Mouse (Mus musculus) C2C12 (cell line): ENCODE data around the gene Bsn. TPM values are rescaled to one million over a fixed set of nuclear protein-coding genes. Genes with fewer than 3 reads are reported as not detected.
"Not testable (repeated sequence)": the region's sequence is repeated elsewhere in the genome, so short reads cannot be mapped to it uniquely, and the experiment has no call there.

Source experiments
- H3K27me3 ChIP-seq: one replicate; pipeline ENCODE4 v1.6.1; 2011; ENCODE audit not compliant: control insufficient read depth, insufficient read depth, insufficient read length
- H3K36me3 ChIP-seq: one replicate; pipeline ENCODE4 v1.6.1; 2011; ENCODE audit not compliant: control insufficient read depth, insufficient read depth
- H3K4me3 ChIP-seq: one replicate; pipeline ENCODE4 v1.5.1; 2011; ENCODE audit warnings: mild to moderate bottlenecking, control low read depth; ENCODE audit not compliant: poor library complexity, insufficient read depth, severe bottlenecking
- H3K79me2 ChIP-seq: one replicate; pipeline ENCODE4 v1.6.1; 2011; ENCODE audit not compliant: control insufficient read depth, insufficient read depth
- H3K79me3 ChIP-seq: one replicate; pipeline ENCODE4 v1.6.1; 2011; ENCODE audit warnings: low read depth, control low read depth
- H3ac ChIP-seq: one replicate; pipeline ENCODE3; 2011; ENCODE audit warnings: low read depth; ENCODE audit not compliant: control insufficient read depth, insufficient read length
- CEBPB ChIP-seq: IDR thresholded peaks from one replicate; pipeline ENCODE4 v1.6.1; 2011; ENCODE audit warnings: low read depth, mild to moderate bottlenecking, control low read depth, moderate library complexity
- CTCF ChIP-seq: IDR thresholded peaks from one replicate; pipeline ENCODE4 v1.5.1; 2011; ENCODE audit not compliant: control insufficient read depth, insufficient read depth, insufficient read length
- FOSL1 ChIP-seq: IDR thresholded peaks from one replicate; pipeline ENCODE4 v1.8.0; 2011; ENCODE audit warnings: mild to moderate bottlenecking, low read length; ENCODE audit not compliant: poor library complexity, insufficient read depth, severe bottlenecking
- MAX ChIP-seq: IDR thresholded peaks from one replicate; pipeline ENCODE4 v1.6.1; 2011; ENCODE audit warnings: mild to moderate bottlenecking, control low read depth
- MYOD1 ChIP-seq: IDR thresholded peaks from one replicate; pipeline ENCODE4 v1.6.1; 2011; ENCODE audit warnings: low read depth; ENCODE audit not compliant: control insufficient read depth, insufficient read length
- MYOG ChIP-seq: IDR thresholded peaks from one replicate; pipeline ENCODE4 v1.6.1; 2011; ENCODE audit not compliant: control insufficient read depth, insufficient read length; ENCODE audit errors: extremely low read depth
- USF1 ChIP-seq: IDR thresholded peaks from one replicate; pipeline ENCODE4 v1.6.1; 2011; ENCODE audit warnings: low read depth, mild to moderate bottlenecking, control low read depth, moderate library complexity
- polyA plus RNA-seq: library from polyadenylated mRNA; unstranded; fragments of >200 nt; fragmentation: generic; extraction: Trizol; gene quantifications from one replicate; pipeline ENCODE4 v1.2.1, GENCODE M21; 2012; ENCODE audit warnings: missing spikeins

The Bsn gene
- polyA plus RNA-seq, 1 experiment, result 0.85 TPM

DNA sequence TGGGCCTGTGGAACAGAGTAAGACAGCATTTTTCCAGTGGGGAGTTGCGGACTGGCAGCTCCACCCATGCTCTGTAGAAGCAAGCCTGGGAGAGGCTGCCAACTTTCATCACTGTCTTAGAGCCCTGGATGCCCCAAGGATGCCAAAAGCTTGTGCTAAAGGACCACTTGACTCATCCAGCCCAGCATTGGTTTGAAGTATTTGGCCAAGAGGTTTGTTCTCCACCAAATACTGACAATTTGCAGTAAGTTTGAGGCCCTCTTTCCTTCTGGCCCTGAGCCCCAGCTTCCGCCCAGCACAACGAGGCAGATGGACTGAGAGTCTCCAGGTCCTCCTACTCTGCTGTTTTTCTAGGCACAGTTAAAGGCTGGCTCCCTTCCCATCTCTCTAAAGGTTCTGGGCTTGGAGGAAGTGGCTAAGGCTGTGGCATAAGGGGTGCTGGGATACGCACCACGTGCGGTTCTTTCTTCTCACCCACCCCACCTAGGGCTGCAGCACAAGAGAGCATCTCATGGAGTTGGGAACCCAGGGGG is 53.2 kb downstream of the Bsn start:
- H3K36me3 ChIP-seq, result no peaks in the 10 kb centered on the region
- H3K27me3 ChIP-seq, result no peaks in the 10 kb centered on the region
- TF ChIP-seq USF1, result peak; percentile 31
- no peak for TF ChIP-seq MYOG

DNA sequence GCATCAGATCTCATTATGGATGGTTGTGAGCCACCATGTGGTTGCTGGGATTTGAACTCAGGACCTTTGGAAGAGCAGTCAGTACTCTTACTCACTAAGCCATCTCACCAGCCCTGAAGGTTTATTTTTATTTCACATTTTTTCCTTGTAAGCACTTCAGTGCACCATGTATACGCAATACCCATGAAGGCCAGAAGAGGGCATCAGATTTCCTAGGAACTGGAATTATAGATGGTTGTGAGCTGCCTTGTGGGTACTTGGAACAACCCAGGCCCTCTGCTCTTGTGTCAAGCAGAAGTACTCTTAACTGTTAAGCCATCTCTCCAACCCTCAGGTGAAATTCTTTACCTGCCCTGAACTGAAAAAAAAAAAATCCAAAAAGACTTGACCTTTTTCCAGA is 54.0 kb downstream of the Bsn start:
- Histone ChIP-seq H3K36me3 (no peaks in the 10 kb centered on the region), H3K27me3 (no peaks in the 10 kb centered on the region), H3K79me2 (no peaks in the 10 kb centered on the region), H3K4me3 (no peak overlapping the region), H3K79me3 (no peaks in the 10 kb centered on the region), H3ac (no peak overlapping the region)
- TF ChIP-seq FOSL1, result no peak
- no peak for TF ChIP-seq CTCF
- no peak for TF ChIP-seq MYOD1
- TF ChIP-seq MYOG, result no peak
- TF ChIP-seq CEBPB, result no peak
- no peak for TF ChIP-seq MAX
- no peak for TF ChIP-seq USF1

More for the DNA sequence above, 53.2 kb downstream of the Bsn start:
- no peak overlapping the region for H3ac ChIP-seq
- no peaks in the 10 kb centered on the region for H3K79me3 ChIP-seq
- H3K4me3 ChIP-seq, result no peak overlapping the region
- no peaks in the 10 kb centered on the region for H3K79me2 ChIP-seq

DNA sequence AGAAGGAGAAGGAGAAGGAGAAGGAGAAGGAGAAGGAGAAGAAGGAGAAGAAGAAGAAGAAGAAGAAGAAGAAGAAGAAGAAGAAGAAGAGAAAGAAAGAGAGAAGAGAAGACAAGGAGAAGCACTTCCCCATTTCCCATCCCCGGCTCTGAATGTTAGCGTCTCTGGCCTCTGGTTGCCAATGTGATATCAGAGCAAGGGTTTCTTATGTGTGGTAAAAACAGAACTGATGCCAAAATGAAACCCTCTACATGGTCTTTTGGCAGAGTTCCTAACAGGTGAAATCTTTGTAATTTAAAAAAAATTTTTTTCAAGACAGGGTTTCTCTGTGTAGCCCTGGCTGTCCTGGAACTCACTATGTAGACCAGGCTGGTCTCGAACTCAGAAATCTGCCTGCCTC is 54.5 kb downstream of the Bsn start:
- H3K4me3 ChIP-seq, H3ac ChIP-seq, H3K79me2 ChIP-seq, H3K79me3 ChIP-seq, H3K27me3 ChIP-seq, H3K36me3 ChIP-seq: not testable (repeated sequence)

DNA sequence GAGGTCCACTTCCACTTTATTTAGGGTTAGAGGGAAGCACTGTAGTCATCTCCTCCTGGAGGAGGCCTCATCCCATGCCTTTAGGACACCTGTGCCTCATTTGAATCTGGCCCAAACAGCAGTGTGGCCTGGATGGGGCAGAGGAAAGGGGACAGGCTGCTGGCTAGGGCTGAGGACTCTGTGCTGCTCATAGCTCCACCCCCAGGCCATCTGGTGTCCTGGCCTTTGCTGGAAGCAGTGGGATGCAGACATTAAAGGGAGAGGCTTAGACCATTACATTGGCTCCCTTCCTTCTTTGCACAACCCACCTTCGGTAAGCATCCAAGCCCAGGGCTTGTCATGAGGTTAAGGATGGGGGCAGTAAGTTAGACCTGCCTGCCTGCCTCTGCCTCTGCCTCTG is 56.7 kb downstream of the Bsn start:
- Histone ChIP-seq H3K79me3 (no peaks in the 10 kb centered on the region), H3K4me3 (no peak overlapping the region), H3K36me3 (no peaks in the 10 kb centered on the region), H3K27me3 (no peaks in the 10 kb centered on the region), H3ac (no peak overlapping the region), H3K79me2 (no peaks in the 10 kb centered on the region)
- TF ChIP-seq MYOD1, result no peak
- TF ChIP-seq MAX, result no peak
- no peak for TF ChIP-seq MYOG
- no peak for TF ChIP-seq CTCF
- no peak for TF ChIP-seq CEBPB
- TF ChIP-seq FOSL1, result no peak
- TF ChIP-seq USF1, result no peak

DNA sequence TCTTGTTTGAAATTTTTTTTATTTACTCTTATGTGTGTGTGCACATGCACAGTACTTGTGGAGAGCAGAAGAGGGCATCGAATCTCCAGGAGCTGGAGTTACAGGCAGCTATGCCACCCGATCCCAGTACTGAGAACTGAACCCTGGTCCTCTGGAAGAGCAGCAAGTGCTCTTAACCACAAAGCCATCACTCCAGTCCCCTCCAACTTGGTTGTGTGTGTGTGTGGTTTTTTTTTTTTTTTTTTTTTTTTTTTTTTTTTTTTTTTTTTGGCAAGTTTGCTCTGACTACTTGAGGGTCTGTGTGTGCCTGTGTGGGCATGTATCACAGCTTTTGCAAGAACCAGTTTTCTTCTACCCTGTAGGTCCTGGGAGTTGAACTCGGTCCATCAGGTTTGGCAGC is 57.8 kb downstream of the Bsn start:
- H3K79me3 ChIP-seq, result no peaks in the 10 kb centered on the region
- H3K4me3 ChIP-seq, result no peak overlapping the region
- no peak overlapping the region for H3ac ChIP-seq
- H3K36me3 ChIP-seq, result no peaks in the 10 kb centered on the region
- no peaks in the 10 kb centered on the region for H3K79me2 ChIP-seq
- TF ChIP-seq CTCF (no peak), FOSL1 (no peak), MAX (no peak), USF1 (no peak), MYOD1 (no peak), MYOG (no peak), CEBPB (no peak)
- no peaks in the 10 kb centered on the region for H3K27me3 ChIP-seq

DNA sequence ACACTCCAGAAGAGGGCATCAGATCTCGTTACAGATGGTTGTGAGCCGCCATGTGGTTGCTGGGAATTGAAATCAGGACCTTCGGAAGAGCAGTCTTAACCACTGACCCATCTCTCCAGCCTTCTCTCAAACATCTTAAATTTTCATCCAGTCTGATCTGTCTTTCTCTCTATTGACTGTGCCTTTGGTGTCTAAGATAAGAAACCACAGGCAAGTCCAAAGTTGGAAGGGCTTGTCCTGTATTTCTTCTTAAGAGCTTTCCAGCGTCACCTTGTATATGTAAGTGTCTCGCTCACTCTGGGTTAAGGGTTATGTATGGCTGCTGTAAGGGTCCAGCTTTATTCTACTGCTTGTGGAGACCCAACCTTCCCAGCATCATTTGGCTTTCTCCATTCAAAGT is 58.7 kb downstream of the Bsn start:
- Histone ChIP-seq H3K36me3 (no peaks in the 10 kb centered on the region), H3K4me3 (no peak overlapping the region), H3ac (no peak overlapping the region), H3K79me2 (no peaks in the 10 kb centered on the region), H3K79me3 (no peaks in the 10 kb centered on the region), H3K27me3 (no peaks in the 10 kb centered on the region)
- TF ChIP-seq MYOD1 (no peak), FOSL1 (no peak)

DNA sequence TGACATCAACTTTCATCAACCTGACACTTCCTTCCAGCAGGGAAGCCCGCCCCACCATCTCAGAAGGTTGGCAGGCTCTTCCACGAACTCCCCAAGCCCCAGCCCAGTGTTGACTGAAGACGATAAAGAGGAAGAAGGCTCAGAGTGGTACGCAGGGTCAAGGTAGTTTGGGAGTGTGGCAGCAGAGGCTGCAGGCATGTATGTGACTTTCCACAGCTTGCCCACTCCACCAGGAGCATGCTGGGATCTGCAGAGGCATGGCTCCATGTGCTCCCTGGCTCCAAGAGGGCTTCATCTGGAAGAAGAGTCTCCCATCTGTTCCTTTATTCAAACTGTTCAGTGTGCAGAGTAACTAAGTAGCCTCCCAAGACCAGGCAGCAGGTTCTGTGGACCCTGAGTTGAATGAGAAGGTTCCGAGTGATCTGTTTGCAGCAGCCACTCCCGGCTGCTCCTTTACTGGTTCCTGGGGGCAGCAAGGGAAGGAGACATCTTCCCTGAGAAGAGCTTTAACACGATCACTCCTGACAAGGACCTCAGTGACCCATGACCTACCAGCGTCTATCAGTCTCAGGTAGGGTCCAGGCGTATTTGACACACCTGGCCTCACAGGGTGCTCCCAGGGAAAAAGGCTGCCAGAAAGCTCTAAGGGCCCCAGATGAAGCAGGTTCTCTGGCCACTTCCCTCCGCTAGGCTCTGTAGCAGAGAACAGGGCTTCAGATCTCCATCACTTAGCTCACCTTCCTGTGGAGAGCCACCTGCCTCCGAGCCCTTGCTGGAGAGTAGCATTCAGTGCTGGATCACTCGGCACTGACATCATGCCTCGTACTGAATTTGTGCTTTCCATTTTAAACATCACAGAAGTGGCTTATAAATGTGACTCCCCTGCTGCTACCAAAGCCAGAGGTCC is 60.9 kb downstream of the Bsn start:
- Histone ChIP-seq H3K79me3 (no peaks in the 10 kb centered on the region), H3K36me3 (no peaks in the 10 kb centered on the region), H3K4me3 (no peak overlapping the region), H3ac (no peak overlapping the region), H3K79me2 (no peaks in the 10 kb centered on the region), H3K27me3 (no peaks in the 10 kb centered on the region)
- TF ChIP-seq MAX (no peak), MYOD1 (no peak), MYOG (no peak), USF1 (no peak), CTCF (no peak), FOSL1 (no peak)
